ENCODE assay signal across 14 mouse cellular contexts in genomic region chr6:37428044-37428443, GRCm38 (mm10). TPM values are rescaled to one million over a fixed set of nuclear protein-coding genes. Genes with fewer than 3 reads are reported as not detected.
DNase-seq lines count a peak whose midpoint lies in the region; ATAC-seq and TF ChIP-seq lines count a peak whose summit lies in the region.
"Had no signal": no experiment of that assay in that cellular context is flagged by ENCODE, and none has a peak within 500 bp of the region (broad histone marks: within the 10 kb centered on the region; RNA-seq: fewer than 3 reads in every experiment).

No protein-coding gene starts in this region.

- DNase-seq in kidney, adult 18-20 months, result peak; percentile 25
- DNase-seq in kidney, postnatal 10 days, result no peak
- peak; percentile 45 for DNase-seq in lung, postnatal 36 days
- no peak for DNase-seq in lung, postnatal 25 days (ENCODE audit: low spot score)
- DNase-seq in spleen, postnatal 14 days (ENCODE audit: low spot score in 2 of 2), result no peak
- no peak for DNase-seq in urinary bladder, postnatal 36 days (ENCODE audit: low spot score in 2 of 2)
- DNase-seq: cerebellum, adult 8-10 months; embryo, embryonic 11 days; retina, postnatal 1 day had no signal

- peaks cover 6% of the 10 kb centered on the region; the same call in 1 of the 2 replicates for H3K4me1 ChIP-seq in intestine, postnatal 0 days (replicated peaks; ENCODE audit: control insufficient read depth, insufficient read depth, low read length)

- no peak overlapping the region for H3K27ac ChIP-seq in intestine, postnatal 0 days (ENCODE audit: low read depth, low read length)
- H3K27ac ChIP-seq: forebrain, embryonic 10.5 days; hindbrain, embryonic 13.5 days; neural tube, embryonic 13.5 days had no signal

- no peak for TF ChIP-seq CTCF in intestine, postnatal 0 days (IDR thresholded peaks at IDR 0.05; ENCODE audit: low read depth)

- no peaks in the 10 kb centered on the region for H3K9me3 ChIP-seq in intestine, postnatal 0 days (ENCODE audit: control insufficient read depth)
- H3K9me3 ChIP-seq: forebrain, embryonic 10.5 days; hindbrain, embryonic 13.5 days; neural tube, embryonic 13.5 days had no signal

- 36% methylated on average over 11 of the region's 11 CpGs for WGBS in intestine, postnatal 0 days

- no peak for ATAC-seq in intestine, postnatal 0 days
- ATAC-seq: Patski had no signal

- H3K36me3 ChIP-seq in intestine, postnatal 0 days (ENCODE audit: control insufficient read depth, insufficient read depth), result 0 out of 2 replicates have a peak, but pooled peaks cover 11% of the 10 kb centered on the region
- H3K36me3 ChIP-seq: forebrain, embryonic 10.5 days; hindbrain, embryonic 13.5 days; neural tube, embryonic 13.5 days had no signal

- H3K27me3 ChIP-seq in intestine, postnatal 0 days (replicated peaks; ENCODE audit: control insufficient read depth, insufficient read depth, low read length), result no peaks in the 10 kb centered on the region
- H3K27me3 ChIP-seq: hindbrain, embryonic 13.5 days; neural tube, embryonic 13.5 days; Patski had no signal

- H3K9ac ChIP-seq in intestine, postnatal 0 days (ENCODE audit: low read depth, low read length), result no peak overlapping the region
- H3K9ac ChIP-seq: hindbrain, embryonic 13.5 days; neural tube, embryonic 13.5 days had no signal

- no peak overlapping the region for H3K4me3 ChIP-seq in intestine, postnatal 0 days (ENCODE audit: low read depth, low read length)
- H3K4me3 ChIP-seq: forebrain, embryonic 10.5 days; hindbrain, embryonic 13.5 days; neural tube, embryonic 13.5 days had no signal

- 0 out of 2 replicates have a peak overlapping the region, but pooled peaks have one; percentile 21 for H3K4me2 ChIP-seq in intestine, postnatal 0 days (replicated peaks; ENCODE audit: low read depth)
- H3K4me2 ChIP-seq: hindbrain, embryonic 13.5 days; neural tube, embryonic 13.5 days had no signal

RNA-seq across cellular contexts. Expression of gene Creb3l2, which starts 13.9 kb away (rescaled TPM):
- polyA plus RNA-seq in intestine, postnatal 0 days (2015; fragmentation: Nextera tagmentation; extraction: Ambion mirVana), result 9.9 and 10.0 TPM in 2 replicates

Comparison
In these comparisons a context has a peak if more than half of its experiments do, and no peak if none do; other contexts are left out.
1. DNase-seq: peak in kidney, adult 18-20 months (single experiment) and lung, postnatal 36 days (single experiment); none in kidney, postnatal 10 days (single experiment), lung, postnatal 25 days (single experiment), spleen, postnatal 14 days (0 of 2) and urinary bladder, postnatal 36 days (0 of 2).